Mouse (Mus musculus) layer of hippocampus, postnatal 10 days (tissue): Measurements from ENCODE around the gene Ttyh1. TPM values are rescaled to one million over a fixed set of nuclear protein-coding genes. Genes with fewer than 3 reads are reported as not detected.

Experiments
- DNase-seq, 2 experiments: peaks; one replicate each; pipeline ENCODE4 v3.0.0; 2021; ENCODE audit warnings: low spot score in 2 of 2
- total RNA-seq, 2 experiments: library from RNA; stranded (reverse); gene quantifications; 2 replicates each; pipeline ENCODE4 v1.2.3; 2021

Ttyh1 gene
- total RNA-seq, 2 experiments from 2014 or later, result 610 to 702 TPM

- DNase-seq, result no peak
Observed at GRCm38 (mm10) chr7:4164090-4164910, 45.1 kb downstream of the Ttyh1 start, which contains the start of gene Cdc42ep5. Cdc42ep5 (minus strand) TSS chr7:4164860.

GRCm38 (mm10) chr7:4165286-4165685 is 46.1 kb downstream of the Ttyh1 start:
- no peak for DNase-seq

- DNase-seq, result no peak
Observed at GRCm38 (mm10) chr7:4167098-4167497, 47.9 kb downstream of the Ttyh1 start.

GRCm38 (mm10) chr7:4170193-4170938 is 51.2 kb downstream of the Ttyh1 start:
- no peak for DNase-seq

GRCm38 (mm10) chr7:4178438-4178837 is 59.2 kb downstream of the Ttyh1 start:
- peak; percentile 21 to 27 for DNase-seq

Other genes starting within 250 kb of the Ttyh1 start
- gene Gm14548, start 221.3 kb upstream of the Ttyh1 start, total RNA-seq, result not detected
- gene Lilra6, start 203.9 kb upstream of the Ttyh1 start, total RNA-seq, result not detected
- gene Lair1, start 56.2 kb upstream of the Ttyh1 start, total RNA-seq, result 1 to 10 TPM; 4.5 to 5.9 TPM
- 100 to 1,000 TPM; 164 to 177 TPM for gene Leng8, start 17.6 kb downstream of the Ttyh1 start, total RNA-seq
- gene Leng9, start 31.0 kb downstream of the Ttyh1 start, total RNA-seq, result 1 to 10 TPM; 4.2 to 5.0 TPM
- gene Cdc42ep5, start 45.5 kb downstream of the Ttyh1 start, total RNA-seq, result 1 to 10 TPM; 1.7 to 2.6 TPM
- not detected for gene Lilra5, start 118.3 kb downstream of the Ttyh1 start, total RNA-seq
- not detected for gene Ncr1, start 218.3 kb downstream of the Ttyh1 start, total RNA-seq